Mouse (Mus musculus) heart, postnatal 0 days (tissue): ENCODE measurements at regions not wholly inside any gene's neighbourhood (a gene's known extent, or its start where the extent isn't known, plus 50 kb on each side); places are given as distances from the start of the nearest gene placed in this dataset.

Experiments
- CTCF ChIP-seq: IDR thresholded peaks from 2 replicates; pipeline ENCODE4 v1.5.1; 2016; ENCODE audit warnings: antibody characterized with exemption, control low read depth, low read depth
- EP300 ChIP-seq: IDR thresholded peaks from 2 replicates; pipeline ENCODE4 v1.6.1; 2016; ENCODE audit warnings: antibody characterized with exemption, low read depth

DNA sequence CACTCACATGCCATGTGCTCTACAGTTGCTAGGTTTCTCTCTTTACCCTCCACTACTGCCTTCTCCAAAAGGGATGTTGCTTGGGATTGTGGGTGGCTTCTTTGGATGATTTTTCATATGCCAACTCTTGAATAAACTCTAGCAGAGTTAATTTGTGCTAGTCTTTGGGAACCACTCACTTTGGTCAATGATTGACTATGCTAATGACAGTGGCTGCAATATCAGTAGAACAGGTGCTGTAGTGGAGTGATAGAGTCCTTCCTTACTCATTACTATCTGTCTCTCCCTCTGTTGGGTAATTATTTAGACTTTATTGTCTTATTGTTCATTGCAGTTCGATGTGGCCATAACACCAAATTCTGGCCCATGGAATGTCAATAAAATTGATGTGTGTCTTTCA, 969.0 kb downstream of the Synb start:
- TF ChIP-seq CTCF (no peak), EP300 (no peak)
